Mouse (Mus musculus) heart, postnatal 0 days (tissue): ENCODE measurements at regions not wholly inside any gene's neighbourhood (a gene's known extent, or its start where the extent isn't known, plus 50 kb on each side); places are given as distances from the start of the nearest gene placed in this dataset.

Experiments
- CTCF ChIP-seq: IDR thresholded peaks from 2 replicates; pipeline ENCODE4 v1.5.1; 2016; ENCODE audit warnings: antibody characterized with exemption, control low read depth, low read depth
- EP300 ChIP-seq: IDR thresholded peaks from 2 replicates; pipeline ENCODE4 v1.6.1; 2016; ENCODE audit warnings: antibody characterized with exemption, low read depth

DNA sequence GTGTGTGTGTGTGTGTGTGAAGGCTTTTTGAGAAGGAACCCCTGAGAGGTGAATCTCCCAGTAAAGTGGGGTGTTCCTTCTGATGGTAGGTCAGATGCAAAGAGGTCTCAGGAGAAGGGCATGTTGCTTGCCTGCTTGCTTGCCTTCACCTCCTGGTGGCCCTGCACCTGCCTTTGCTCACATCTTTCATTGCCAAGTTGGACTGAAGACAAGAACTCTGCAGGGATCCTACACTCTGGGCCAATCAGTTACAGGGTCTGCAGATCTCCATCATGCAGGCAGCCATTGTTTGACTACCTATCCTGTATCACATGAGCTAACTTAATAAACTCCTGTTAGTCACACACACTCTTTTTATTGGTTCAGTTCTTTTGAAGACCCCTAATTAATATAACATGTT lies 148.4 kb downstream of the Sox11 start:
- TF ChIP-seq EP300: no peak
- no peak for TF ChIP-seq CTCF
